Mouse (Mus musculus) stomach, embryonic 15.5 days (tissue): ENCODE measurements at regions not wholly inside any gene's neighbourhood (a gene's known extent, or its start where the extent isn't known, plus 50 kb on each side); places are given as distances from the start of the nearest gene placed in this dataset.

Experiments used
- ATAC-seq: fragments of 200-750 bp; cut with Nextera tagmentation; 2 replicates; pipeline ENCODE4 v1.8.0; 2017; ENCODE audit warnings: low read depth, moderate number of reproducible peaks, moderate TSS enrichment; ENCODE audit not compliant: insufficient read depth, low FRiP score
- H3K27ac ChIP-seq: fragments of 300-500 bp; sonication (generic); 2 replicates; pipeline ENCODE4 v1.5.1; 2015; ENCODE audit warnings: mild to moderate bottlenecking, inconsistent platforms
- H3K27me3 ChIP-seq: fragments of 300-500 bp; sonication (generic); replicated peaks from 2 replicates; pipeline ENCODE4 v1.6.1; 2015; ENCODE audit warnings: inconsistent platforms
- H3K36me3 ChIP-seq: fragments of 300-500 bp; sonication (generic); 2 replicates; pipeline ENCODE4 v1.6.1; 2015; ENCODE audit warnings: inconsistent platforms
- H3K4me1 ChIP-seq: fragments of 300-500 bp; sonication (generic); 2 replicates; pipeline ENCODE4 v1.6.1; 2015; ENCODE audit warnings: inconsistent platforms
- H3K4me2 ChIP-seq: fragments of 300-500 bp; sonication (generic); 2 replicates; pipeline ENCODE4 v1.6.1; 2015; ENCODE audit warnings: mild to moderate bottlenecking, inconsistent platforms
- H3K4me3 ChIP-seq: fragments of 300-500 bp; sonication (generic); replicated peaks from 2 replicates; pipeline ENCODE4 v1.5.1; 2015; ENCODE audit warnings: inconsistent platforms
- H3K9ac ChIP-seq: fragments of 300-500 bp; sonication (generic); 2 replicates; pipeline ENCODE4 v1.6.1; 2015; ENCODE audit warnings: inconsistent platforms
- H3K9me3 ChIP-seq: fragments of 300-500 bp; sonication (generic); 2 replicates; pipeline ENCODE4 v1.6.1; 2016; ENCODE audit warnings: inconsistent platforms
- WGBS: fragments of 180-500 bp; shearing (Covaris S2); methylation state at CpG from one replicate; pipeline ENCODE4 v1.1.7; 2015; 5-methylcytosine and 5-hydroxymethylcytosine counted together

DNA sequence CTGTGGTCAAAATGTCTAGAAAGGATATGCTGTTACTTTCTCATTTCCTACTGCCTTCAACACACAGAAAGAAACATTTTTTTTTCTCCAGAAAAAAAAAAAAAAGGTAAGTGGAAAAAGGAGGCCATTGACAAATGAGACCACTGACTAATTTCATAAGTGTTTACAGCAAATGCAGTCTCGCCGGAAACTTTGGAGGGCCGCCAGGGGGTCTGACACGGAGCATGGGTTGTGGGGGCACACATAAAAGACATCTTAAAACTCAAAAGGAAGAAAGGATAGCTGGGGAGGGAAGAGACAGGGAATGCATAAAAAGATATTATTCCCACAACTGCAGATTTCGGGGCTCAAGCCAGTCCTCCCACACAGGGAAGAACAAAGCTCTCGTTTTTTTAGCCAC, 109.3 kb downstream of the Tex36 start:
- Histone ChIP-seq H3K27ac (no peak overlapping the region), H3K9ac (no peak overlapping the region), H3K36me3 (no peaks in the 10 kb centered on the region), H3K4me3 (no peak overlapping the region), H3K27me3 (no peaks in the 10 kb centered on the region), H3K4me2 (no peak overlapping the region), H3K9me3 (no peaks in the 10 kb centered on the region), H3K4me1 (0 out of 2 replicates have a peak, but pooled peaks cover 3% of the 10 kb centered on the region)
- 25% methylated on average over 6 of the region's 6 CpGs for WGBS
- ATAC-seq: no peak

DNA sequence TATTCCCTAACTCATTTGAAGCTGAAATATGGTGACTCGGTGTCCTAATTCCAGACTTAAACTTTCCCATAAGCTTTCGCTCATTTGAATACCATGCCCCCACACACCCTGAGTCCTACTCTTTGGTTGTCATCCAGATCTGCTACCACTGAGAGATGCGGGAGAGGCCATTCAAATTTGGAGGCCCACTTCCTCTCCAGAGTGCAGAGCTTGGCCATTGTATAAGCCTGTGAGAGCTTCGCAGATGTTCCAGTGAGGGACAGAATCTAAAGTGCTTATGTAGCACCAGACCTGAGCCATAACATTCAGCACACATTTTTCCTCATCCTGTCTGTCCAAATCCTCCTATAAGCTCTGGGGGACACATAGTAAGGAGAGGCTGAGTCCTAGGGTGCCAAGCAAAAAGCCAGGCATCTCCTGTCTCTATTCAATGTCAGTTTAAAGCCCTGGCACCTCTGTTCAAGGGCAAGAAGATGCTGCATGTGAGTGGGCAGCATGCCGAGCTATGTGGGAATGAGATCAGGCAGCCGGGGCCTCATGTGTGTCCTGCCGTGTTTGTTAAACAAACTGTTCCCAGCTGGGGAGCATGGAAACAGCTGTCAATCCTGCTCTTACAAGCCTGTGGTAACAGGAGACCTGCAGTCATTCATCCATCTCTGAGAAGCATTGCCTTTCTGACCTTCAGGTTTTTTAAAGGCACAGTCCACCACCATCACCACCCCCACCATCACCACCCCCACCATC, 113.9 kb downstream of the Tex36 start:
- Histone ChIP-seq H3K9ac (no peak overlapping the region), H3K27me3 (no peaks in the 10 kb centered on the region), H3K9me3 (no peaks in the 10 kb centered on the region), H3K36me3 (no peaks in the 10 kb centered on the region), H3K4me2 (no peak overlapping the region), H3K4me3 (no peak overlapping the region), H3K4me1 (0 out of 2 replicates have a peak, but pooled peaks cover 3% of the 10 kb centered on the region), H3K27ac (peak overlapping the region; percentile 40; the same call in 1 of the 2 replicates)
- ATAC-seq: no peak
- 37% methylated on average over 7 of the region's 7 CpGs for WGBS

- Histone ChIP-seq H3K9me3 (no peaks in the 10 kb centered on the region), H3K4me2 (no peak overlapping the region), H3K36me3 (no peaks in the 10 kb centered on the region), H3K9ac (no peak overlapping the region), H3K4me1 (0 out of 2 replicates have a peak, but pooled peaks cover 3% of the 10 kb centered on the region), H3K27me3 (no peaks in the 10 kb centered on the region), H3K4me3 (no peak overlapping the region), H3K27ac (no peak overlapping the region)
- 71% methylated on average over 8 of the region's 8 CpGs for WGBS
- ATAC-seq: no peak
These were observed 117.5 kb downstream of the Tex36 start for GRCm38 (mm10) chr7:133484430-133484841.

GRCm38 (mm10) chr7:133481529-133481928, 120.4 kb downstream of the Tex36 start:
- no peaks in the 10 kb centered on the region for H3K27me3 ChIP-seq
- no peak overlapping the region for H3K27ac ChIP-seq
- ATAC-seq: no peak
- no peaks in the 10 kb centered on the region for H3K9me3 ChIP-seq
- H3K4me3 ChIP-seq: no peak overlapping the region
- no peak overlapping the region for H3K9ac ChIP-seq
- no peaks in the 10 kb centered on the region for H3K36me3 ChIP-seq
- WGBS: 53% methylated on average over 6 of the region's 6 CpGs
- no peaks in the 10 kb centered on the region for H3K4me1 ChIP-seq
- H3K4me2 ChIP-seq: no peak overlapping the region

GRCm38 (mm10) chr7:133479679-133480078, 122.3 kb downstream of the Tex36 start:
- Histone ChIP-seq H3K36me3 (no peaks in the 10 kb centered on the region), H3K9ac (no peak overlapping the region), H3K9me3 (no peaks in the 10 kb centered on the region), H3K4me3 (no peak overlapping the region), H3K4me1 (no peaks in the 10 kb centered on the region), H3K4me2 (no peak overlapping the region), H3K27ac (no peak overlapping the region), H3K27me3 (no peaks in the 10 kb centered on the region)
- 38% methylated on average over 7 of the region's 7 CpGs for WGBS
- ATAC-seq: no peak

DNA sequence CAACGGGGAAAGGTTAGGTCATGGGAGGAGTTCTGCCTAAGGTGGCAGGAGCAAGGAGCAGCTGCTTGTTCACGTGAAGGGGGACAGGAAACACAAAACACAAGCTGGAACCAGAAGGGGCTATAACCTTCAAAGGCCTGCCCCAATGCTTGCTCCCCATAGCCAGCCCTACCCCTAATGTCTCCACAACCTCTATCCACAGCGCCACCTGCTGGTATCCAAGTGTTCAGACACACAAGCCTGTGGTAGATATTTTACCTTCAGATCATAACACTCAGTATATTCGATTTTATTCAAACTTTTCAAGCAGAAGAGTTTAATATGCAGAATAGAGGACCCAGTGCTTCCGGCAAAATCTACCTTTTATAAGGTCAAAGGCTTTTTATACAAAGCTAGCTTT, 124.0 kb downstream of the Tex36 start:
- H3K4me3 ChIP-seq: no peak overlapping the region
- H3K4me2 ChIP-seq: no peak overlapping the region
- H3K9ac ChIP-seq: no peak overlapping the region
- 76% methylated on average over 5 of the region's 5 CpGs for WGBS
- H3K9me3 ChIP-seq: no peaks in the 10 kb centered on the region
- ATAC-seq: no peak
- H3K36me3 ChIP-seq: no peaks in the 10 kb centered on the region
- no peaks in the 10 kb centered on the region for H3K4me1 ChIP-seq
- H3K27me3 ChIP-seq: no peaks in the 10 kb centered on the region
- no peak overlapping the region for H3K27ac ChIP-seq

DNA sequence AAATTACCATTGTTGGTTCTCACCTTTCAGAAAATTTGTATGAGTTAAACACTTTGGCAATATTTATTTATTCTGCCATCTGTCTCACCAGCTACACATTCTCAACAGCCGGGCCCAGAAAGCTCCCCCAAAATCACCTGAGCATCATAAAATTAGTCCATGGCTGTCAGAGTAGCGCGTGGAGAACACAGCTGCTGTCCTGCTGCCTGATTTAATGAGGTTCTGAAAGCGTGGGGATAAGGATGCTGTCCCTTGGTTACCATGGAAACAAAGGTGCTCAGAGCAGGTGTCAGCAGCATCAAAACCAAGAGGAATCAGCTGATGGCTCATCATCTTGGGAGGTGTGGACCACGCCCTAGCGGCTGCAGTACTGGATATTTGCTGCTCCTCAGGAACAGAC, 124.7 kb downstream of the Tex36 start:
- no peaks in the 10 kb centered on the region for H3K36me3 ChIP-seq
- H3K4me1 ChIP-seq: no peaks in the 10 kb centered on the region
- no peaks in the 10 kb centered on the region for H3K9me3 ChIP-seq
- 86% methylated on average over 6 of the region's 6 CpGs for WGBS
- H3K4me2 ChIP-seq: no peak overlapping the region
- no peak for ATAC-seq
- no peak overlapping the region for H3K4me3 ChIP-seq
- H3K27ac ChIP-seq: no peak overlapping the region
- no peaks in the 10 kb centered on the region for H3K27me3 ChIP-seq
- no peak overlapping the region for H3K9ac ChIP-seq

- ATAC-seq: no peak
- no peaks in the 10 kb centered on the region for H3K9me3 ChIP-seq
- no peak overlapping the region for H3K27ac ChIP-seq
- no peaks in the 10 kb centered on the region for H3K36me3 ChIP-seq
- peaks cover 6% of the 10 kb centered on the region for H3K4me1 ChIP-seq
- no peak overlapping the region for H3K4me2 ChIP-seq
- H3K9ac ChIP-seq: no peak overlapping the region
- WGBS: 62% methylated on average over 5 of the region's 5 CpGs
- H3K27me3 ChIP-seq: no peaks in the 10 kb centered on the region
- no peak overlapping the region for H3K4me3 ChIP-seq
These were observed 130.3 kb downstream of the Tex36 start for GRCm38 (mm10) chr7:133471706-133472105.

DNA sequence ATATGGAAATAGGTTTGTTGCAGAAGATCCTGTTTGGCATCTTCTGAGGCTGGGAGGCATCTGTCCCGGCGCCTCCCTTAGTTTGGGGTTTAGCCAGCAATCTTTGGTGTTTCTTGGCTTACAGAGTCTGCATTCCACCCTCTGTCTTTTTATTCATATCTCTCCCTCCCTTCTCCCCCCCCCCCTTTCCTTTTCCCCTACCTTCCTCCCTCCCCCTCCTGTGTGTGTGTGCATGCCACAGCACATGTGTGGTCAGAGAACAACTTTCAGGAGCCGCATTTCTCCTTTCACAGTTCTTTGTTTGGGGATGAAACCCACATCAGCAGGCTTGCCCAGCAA, 131.4 kb downstream of the Tex36 start:
- no peak overlapping the region for H3K9ac ChIP-seq
- no peaks in the 10 kb centered on the region for H3K36me3 ChIP-seq
- H3K4me3 ChIP-seq: no peak overlapping the region
- no peak for ATAC-seq
- peaks cover 6% of the 10 kb centered on the region for H3K4me1 ChIP-seq
- no peak overlapping the region for H3K4me2 ChIP-seq
- peak overlapping the region; percentile 49; the same call in 1 of the 2 replicates for H3K27ac ChIP-seq
- 41% methylated on average over 3 of the region's 3 CpGs for WGBS
- no peaks in the 10 kb centered on the region for H3K9me3 ChIP-seq
- H3K27me3 ChIP-seq: no peaks in the 10 kb centered on the region

- Histone ChIP-seq H3K36me3 (no peaks in the 10 kb centered on the region), H3K27ac (peak overlapping the region; percentile 49; the same call in 1 of the 2 replicates), H3K9me3 (no peaks in the 10 kb centered on the region), H3K4me2 (no peak overlapping the region), H3K4me3 (no peak overlapping the region), H3K27me3 (no peaks in the 10 kb centered on the region), H3K4me1 (peaks cover 6% of the 10 kb centered on the region), H3K9ac (no peak overlapping the region)
- 29% methylated on average over 6 of the region's 6 CpGs for WGBS
- peak; percentile 68 for ATAC-seq
These were observed 131.9 kb downstream of the Tex36 start for GRCm38 (mm10) chr7:133469952-133470619.

GRCm38 (mm10) chr7:133469106-133469505, 132.9 kb downstream of the Tex36 start:
- H3K4me3 ChIP-seq: no peak overlapping the region
- H3K27ac ChIP-seq: no peak overlapping the region
- no peak for ATAC-seq
- no peaks in the 10 kb centered on the region for H3K9me3 ChIP-seq
- H3K9ac ChIP-seq: no peak overlapping the region
- peaks cover 6% of the 10 kb centered on the region for H3K4me1 ChIP-seq
- H3K36me3 ChIP-seq: no peaks in the 10 kb centered on the region
- H3K4me2 ChIP-seq: no peak overlapping the region
- WGBS: 51% methylated on average over 3 of the region's 3 CpGs
- no peaks in the 10 kb centered on the region for H3K27me3 ChIP-seq

DNA sequence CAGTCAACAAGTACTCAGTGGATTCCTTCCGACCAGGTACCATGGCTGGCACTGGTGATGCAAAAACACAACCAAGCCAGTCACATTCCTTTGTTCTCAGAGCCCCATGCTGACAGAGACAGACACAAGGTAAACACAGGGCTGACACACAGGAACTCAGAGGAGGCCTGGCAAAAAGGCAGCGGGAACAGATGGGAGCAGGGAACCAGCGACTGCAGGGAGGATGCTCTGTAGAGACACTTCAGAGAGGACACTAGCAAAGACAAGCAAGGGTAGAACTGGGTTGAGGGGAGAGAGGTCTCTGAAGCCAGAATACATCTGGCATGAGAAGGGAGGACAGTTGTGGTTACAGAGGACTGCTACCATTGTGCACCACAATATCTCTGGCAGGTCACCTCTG, 133.6 kb downstream of the Tex36 start:
- Histone ChIP-seq H3K4me2 (no peak overlapping the region), H3K9ac (no peak overlapping the region), H3K4me1 (peaks cover 6% of the 10 kb centered on the region), H3K27me3 (no peaks in the 10 kb centered on the region), H3K27ac (no peak overlapping the region), H3K4me3 (no peak overlapping the region), H3K9me3 (no peaks in the 10 kb centered on the region), H3K36me3 (no peaks in the 10 kb centered on the region)
- no peak for ATAC-seq
- WGBS: 38% methylated on average over 3 of the region's 3 CpGs
